Mouse (Mus musculus): ENCODE measurements at regions not wholly inside any gene's neighbourhood (a gene's known extent, or its start where the extent isn't known, plus 50 kb on each side); places are given as distances from the start of the nearest gene placed in this dataset.

DNA sequence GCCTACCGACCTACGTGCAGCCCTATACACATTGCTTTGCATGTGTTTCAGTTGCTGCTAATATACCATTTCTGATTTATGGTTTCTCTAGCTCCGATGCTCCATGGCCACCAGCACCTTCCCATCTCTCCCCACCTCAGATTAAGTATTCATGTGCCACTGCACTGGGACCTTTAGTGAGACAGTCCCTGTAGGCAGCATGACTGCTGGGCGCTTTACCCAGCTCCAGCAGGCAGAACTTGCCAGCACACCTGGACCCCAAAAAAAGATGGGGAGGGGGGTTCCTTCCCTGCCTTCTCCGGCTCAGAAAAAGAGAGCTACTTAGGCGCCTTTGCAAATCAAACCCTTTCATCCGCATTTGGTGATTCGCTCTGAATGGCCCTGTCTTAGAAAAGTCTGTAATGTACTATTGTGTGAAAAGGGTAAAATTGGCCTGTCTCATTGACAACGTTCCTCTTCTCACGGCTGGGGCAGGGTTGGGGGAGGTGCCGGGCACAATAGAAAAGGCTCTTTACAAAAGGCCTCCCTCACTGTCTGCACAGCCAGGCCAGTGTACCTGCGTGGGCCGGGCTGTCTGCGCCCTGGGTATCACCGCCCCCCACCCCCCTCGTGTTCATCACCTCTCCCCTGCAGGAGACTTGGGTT is 89.6 kb upstream of the Id4 start:
- in situ Hi-C loops (cut with MseI, MboI), result no loop called here

DNA sequence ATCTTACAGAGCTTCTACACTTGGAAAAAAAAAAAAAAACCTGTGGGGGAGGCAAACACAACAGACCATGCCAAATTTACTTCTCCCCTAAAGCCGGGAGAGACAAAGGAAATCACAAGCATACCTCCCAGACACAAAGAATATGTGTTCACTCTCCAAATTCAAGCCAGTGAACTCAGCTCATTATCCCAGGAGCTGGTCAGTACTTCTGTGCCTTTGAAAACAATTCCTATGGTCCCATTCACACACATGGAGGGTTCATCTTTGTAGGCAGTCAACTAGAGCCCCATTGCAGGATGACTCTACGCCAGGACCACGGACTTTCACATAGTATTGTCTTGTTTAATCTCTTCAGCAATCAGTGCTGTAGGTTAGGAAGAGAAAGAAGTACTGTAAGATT is 89.0 kb upstream of the Id4 start:
- in situ Hi-C loops (cut with MseI, MboI), result no loop called here

DNA sequence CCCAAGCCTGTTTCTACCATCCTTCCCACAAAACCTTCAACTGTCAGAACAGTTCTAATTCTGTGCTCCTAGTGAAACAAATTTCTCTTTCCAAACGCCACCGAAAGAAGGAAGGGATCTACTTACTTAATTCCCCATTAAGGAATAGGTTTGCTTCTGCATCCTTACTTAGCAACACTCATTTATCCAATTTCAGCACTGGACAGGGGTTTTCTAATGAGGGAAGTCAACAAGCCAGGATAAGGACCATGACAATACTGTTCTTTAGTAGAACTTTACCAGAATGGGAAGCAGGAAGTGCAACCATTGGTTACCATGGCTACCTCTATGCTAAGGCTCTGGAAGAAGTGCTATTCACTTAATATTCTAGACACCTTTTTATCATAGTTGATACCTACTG is 68.6 kb upstream of the Id4 start:
- in situ Hi-C loops (cut with MseI, MboI), result no loop called here

DNA sequence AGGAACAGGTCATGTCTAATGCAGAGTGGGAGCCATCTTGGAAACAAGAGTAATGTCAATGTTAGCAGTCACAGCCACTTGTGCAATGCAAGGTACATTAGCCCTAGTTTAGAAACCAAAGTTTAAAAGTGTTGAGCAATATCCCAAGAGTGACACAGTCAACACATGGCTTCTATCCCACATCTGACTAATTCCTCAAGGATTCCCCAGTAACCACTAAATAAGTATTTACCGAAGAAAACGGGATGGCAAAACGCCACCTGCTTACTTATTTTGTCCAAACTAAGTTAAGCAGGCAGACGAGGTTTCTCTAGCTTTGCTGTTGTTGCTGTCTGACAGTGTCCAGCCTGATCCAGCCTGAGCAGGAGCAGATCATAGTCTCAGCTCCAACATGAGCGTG is 67.1 kb upstream of the Id4 start:
- in situ Hi-C loops (cut with MseI, MboI), result no loop called here

DNA sequence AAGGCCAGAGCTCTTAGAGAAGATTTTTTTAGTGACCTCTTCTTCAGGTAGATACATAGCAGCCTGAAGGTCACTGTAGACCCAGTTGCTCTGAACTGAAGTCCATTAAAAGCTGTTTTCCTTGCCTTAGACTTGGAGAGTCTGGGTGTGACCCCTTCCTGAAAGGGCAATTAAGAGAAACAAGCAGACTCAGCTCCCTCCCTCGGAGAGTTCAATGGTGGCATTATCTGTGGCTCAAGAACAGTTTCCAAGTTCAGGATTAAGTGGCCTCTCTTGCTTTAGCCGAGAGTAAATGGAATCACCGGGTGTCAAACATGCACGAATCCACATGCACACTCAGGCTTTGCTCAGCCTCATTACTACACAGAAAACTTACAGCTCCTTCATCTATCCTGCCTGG is 53.2 kb upstream of the Id4 start:
- in situ Hi-C loops (cut with MseI, MboI), result no loop called here
